8 mouse cellular contexts compared by ENCODE assay signal in the genomic region with DNA sequence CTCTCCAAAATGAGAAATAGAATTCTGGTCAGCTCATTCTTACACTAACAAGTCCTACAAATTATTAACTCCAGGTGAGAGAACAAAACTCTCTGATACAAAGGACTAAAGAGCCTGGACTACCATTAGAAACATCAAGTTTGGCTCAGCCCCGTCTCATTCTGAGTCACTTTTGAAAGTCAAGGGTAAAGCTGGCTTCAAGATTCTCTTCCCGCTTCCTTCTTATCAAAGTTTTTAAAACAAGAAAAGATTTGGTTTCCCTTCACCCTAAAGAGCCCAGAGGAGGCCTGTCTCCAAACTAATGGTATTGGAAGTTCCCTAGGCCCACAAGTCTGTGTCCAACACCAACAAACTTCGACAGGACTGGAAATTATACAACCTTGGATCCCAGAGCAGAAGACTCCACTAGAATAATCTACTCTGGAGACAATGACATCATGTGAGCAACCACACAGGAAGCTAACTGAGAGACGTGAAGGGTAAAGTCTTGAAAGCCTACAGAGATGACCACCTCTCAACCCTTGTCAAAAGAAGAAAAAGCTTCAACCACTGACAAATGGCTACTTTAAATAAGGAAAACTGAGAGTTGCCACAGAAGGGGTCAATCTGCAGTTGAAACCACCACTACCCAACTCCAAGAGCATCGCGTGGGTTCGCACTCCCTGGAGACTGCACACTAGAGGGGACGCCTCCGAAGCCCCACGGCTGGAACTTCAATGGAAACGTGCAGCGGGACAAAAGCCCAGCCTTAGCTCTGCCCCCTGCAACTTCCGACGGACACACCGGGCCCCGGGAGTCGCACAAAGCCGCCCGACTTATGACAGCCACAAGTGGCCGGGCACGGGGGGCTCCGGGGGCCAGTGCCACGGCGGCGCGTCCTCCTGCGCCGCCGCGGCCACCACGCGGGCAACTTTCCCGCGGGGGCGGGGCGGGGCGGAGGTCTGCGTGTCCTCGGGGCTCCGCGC. TPM values are rescaled to one million over a fixed set of nuclear protein-coding genes. Genes with fewer than 3 reads are reported as not detected.
DNase-seq lines count a peak whose midpoint lies in the region; ATAC-seq and TF ChIP-seq lines count a peak whose summit lies in the region.

No protein-coding gene starts in this region.

- no peaks in the 10 kb centered on the region for H3K27me3 ChIP-seq in lung, embryonic 14.5 days (ENCODE audit: insufficient read depth, low read length)
- no peaks in the 10 kb centered on the region; the same call in 1 of the 2 replicates for H3K27me3 ChIP-seq in embryonic facial prominence, embryonic 10.5 days (replicated peaks; ENCODE audit: low read depth, poor library complexity, severe bottlenecking)
- H3K27me3 ChIP-seq in hindbrain, postnatal 0 days (ENCODE audit: insufficient read depth, low read length), result no peaks in the 10 kb centered on the region
- H3K27me3 ChIP-seq in midbrain, embryonic 14.5 days (ENCODE audit: control insufficient read depth, insufficient read depth, low read length), result peaks cover 3% of the 10 kb centered on the region; the same call in 1 of the 2 replicates

- H3K9me3 ChIP-seq in lung, embryonic 14.5 days (ENCODE audit: low read depth, low read length), result peaks cover 4% of the 10 kb centered on the region; the same call in 1 of the 2 replicates
- H3K9me3 ChIP-seq in embryonic facial prominence, embryonic 10.5 days, result peaks cover 16% of the 10 kb centered on the region
- H3K9me3 ChIP-seq in hindbrain, postnatal 0 days (ENCODE audit: low read length), result no peaks in the 10 kb centered on the region
- no peaks in the 10 kb centered on the region for H3K9me3 ChIP-seq in midbrain, embryonic 14.5 days (ENCODE audit: control insufficient read depth, low read length)

- H3K27ac ChIP-seq in lung, embryonic 14.5 days (ENCODE audit: low read depth), result peak overlapping the region; percentile 91
- peak overlapping the region; percentile 93 for H3K27ac ChIP-seq in embryonic facial prominence, embryonic 10.5 days (replicated peaks)
- H3K27ac ChIP-seq in hindbrain, postnatal 0 days, result peak overlapping the region; percentile 78; the same call in 1 of the 2 replicates
- H3K27ac ChIP-seq in midbrain, embryonic 14.5 days (replicated peaks; ENCODE audit: low read depth, low read length), result peak overlapping the region; percentile 80

- TF ChIP-seq CTCF in lung, embryonic 14.5 days (IDR thresholded peaks at IDR 0.05; ENCODE audit: low read depth), result no peak
- TF ChIP-seq CTCF in hindbrain, postnatal 0 days (IDR thresholded peaks at IDR 0.05; ENCODE audit: low read depth), result no peak

- H3K4me2 ChIP-seq in lung, embryonic 14.5 days, result peak overlapping the region; percentile 55
- peak overlapping the region; percentile 88 for H3K4me2 ChIP-seq in hindbrain, postnatal 0 days (ENCODE audit: low read depth, low read length)
- H3K4me2 ChIP-seq in midbrain, embryonic 14.5 days (ENCODE audit: low read length), result peak overlapping the region; percentile 91

- H3K4me3 ChIP-seq in lung, embryonic 14.5 days (ENCODE audit: low read depth, low read length), result peak overlapping the region; percentile 71
- H3K4me3 ChIP-seq in embryonic facial prominence, embryonic 10.5 days, result peak overlapping the region; percentile 83
- H3K4me3 ChIP-seq in hindbrain, postnatal 0 days (ENCODE audit: low read length), result peak overlapping the region; percentile 86
- peak overlapping the region; percentile 84 for H3K4me3 ChIP-seq in midbrain, embryonic 14.5 days (replicated peaks; ENCODE audit: low read depth, low read length)

- peaks cover 76% of the 10 kb centered on the region for H3K36me3 ChIP-seq in lung, embryonic 14.5 days (ENCODE audit: insufficient read depth)
- peaks cover 63% of the 10 kb centered on the region for H3K36me3 ChIP-seq in embryonic facial prominence, embryonic 10.5 days (replicated peaks)
- no peaks in the 10 kb centered on the region for H3K36me3 ChIP-seq in hindbrain, postnatal 0 days (ENCODE audit: insufficient read depth, low read length)
- H3K36me3 ChIP-seq in midbrain, embryonic 14.5 days (ENCODE audit: control insufficient read depth, insufficient read depth, low read length), result no peaks in the 10 kb centered on the region

- no peak for DNase-seq in lung, embryonic 14.5 days
- DNase-seq in lung, adult 18-20 months, result no peak
- peak; percentile 38 for DNase-seq in embryonic facial prominence, embryonic 10.5 days (ENCODE audit: low spot score)
- DNase-seq in hindbrain, postnatal 0 days (ENCODE audit: low spot score), result peak; percentile 31
- peak; percentile 55 for DNase-seq in midbrain, embryonic 14.5 days
- DNase-seq in spleen, adult 12 weeks (ENCODE audit: low spot score), result no peak
- DNase-seq in frontal cortex, postnatal 36 days (ENCODE audit: low spot score in 2 of 2), result no peak

- peak; percentile 28; the same call in 1 of the 2 replicates for ATAC-seq in lung, embryonic 14.5 days (ENCODE audit: insufficient read depth)
- no peak; the same call in 1 of the 2 replicates for ATAC-seq in hindbrain, postnatal 0 days
- no peak; the same call in 1 of the 2 replicates for ATAC-seq in midbrain, embryonic 14.5 days (ENCODE audit: low FRiP score, low TSS enrichment)
- no peak for ATAC-seq in megakaryocyte progenitor cell, adult 5-6 weeks (replicated peaks; ENCODE audit: poor library complexity)

- H3K4me1 ChIP-seq in lung, embryonic 14.5 days (ENCODE audit: insufficient read depth), result peaks cover 3% of the 10 kb centered on the region; the same call in 1 of the 2 replicates
- peaks cover 50% of the 10 kb centered on the region for H3K4me1 ChIP-seq in embryonic facial prominence, embryonic 10.5 days
- H3K4me1 ChIP-seq in hindbrain, postnatal 0 days (ENCODE audit: insufficient read depth, low read length), result 0 out of 2 replicates have a peak, but pooled peaks cover 9% of the 10 kb centered on the region
- peaks cover 25% of the 10 kb centered on the region for H3K4me1 ChIP-seq in midbrain, embryonic 14.5 days (ENCODE audit: control insufficient read depth, insufficient read depth, low read length)

- 21% methylated on average over 41 of the region's 41 CpGs for WGBS in lung, embryonic 14.5 days
- 17% methylated on average over 41 of the region's 41 CpGs for WGBS in embryonic facial prominence, embryonic 10.5 days
- 7% methylated on average over 40 of the region's 41 CpGs for WGBS in hindbrain, postnatal 0 days
- 8% methylated on average over 40 of the region's 41 CpGs for WGBS in midbrain, embryonic 14.5 days

- peak overlapping the region; percentile 94 for H3K9ac ChIP-seq in lung, embryonic 14.5 days
- H3K9ac ChIP-seq in hindbrain, postnatal 0 days (replicated peaks; ENCODE audit: low read length), result peak overlapping the region; percentile 83
- H3K9ac ChIP-seq in midbrain, embryonic 14.5 days (replicated peaks; ENCODE audit: low read length), result peak overlapping the region; percentile 87

RNA-seq across cellular contexts. Expression of gene Igf2r, which starts 0.8 kb away (rescaled TPM):
- 86.6 and 87.0 TPM in 2 replicates for polyA plus RNA-seq in lung, embryonic 14.5 days (2014; fragmentation: Nextera tagmentation; extraction: Ambion mirVana)
- 25.9 and 27.2 TPM in 2 replicates for polyA plus RNA-seq in embryonic facial prominence, embryonic 10.5 days (2016; fragmentation: Nextera tagmentation; extraction: Ambion mirVana)
- 30.7 and 30.9 TPM in 2 replicates for total RNA-seq in hindbrain, postnatal 0 days (2014; rRNA removed)
- 4.2 and 4.7 TPM in 2 replicates for polyA plus RNA-seq in hindbrain, postnatal 0 days (2015; fragmentation: Nextera tagmentation; extraction: Ambion mirVana)
- 9.2 and 13.4 TPM in 2 replicates for polyA plus RNA-seq in midbrain, embryonic 14.5 days (2014; fragmentation: Nextera tagmentation; extraction: Ambion mirVana)
- 1.2 and 2.6 TPM in 2 replicates for total RNA-seq in megakaryocyte progenitor cell, adult 5-6 weeks (2015)
- 3.0 and 4.1 TPM in 2 replicates for total RNA-seq in megakaryocyte progenitor cell, adult 5-6 weeks (2017)

Comparison
In these comparisons a context has a peak if more than half of its experiments do, and no peak if none do; other contexts are left out.
1. DNase-seq: peak in embryonic facial prominence, embryonic 10.5 days (single experiment), hindbrain, postnatal 0 days (single experiment) and midbrain, embryonic 14.5 days (single experiment); none in lung, embryonic 14.5 days (single experiment), lung, adult 18-20 months (0 of 2), spleen, adult 12 weeks (single experiment) and frontal cortex, postnatal 36 days (0 of 2).
2. Peak in every context shown above with its lines, with median percentiles within 50 percentile points of each other: H3K27ac ChIP-seq, H3K4me2 ChIP-seq, H3K4me3 ChIP-seq and H3K9ac ChIP-seq.